ENCODE assay signal across 8 mouse cellular contexts in genomic region chr9:120675371-120676150, GRCm38 (mm10).
DNase-seq lines count a peak whose midpoint lies in the region; ATAC-seq lines count a peak whose summit lies in the region.

No protein-coding gene starts in this region.

- WGBS in heart, embryonic 13.5 days = 2% methylated on average over 18 of the region's 18 CpGs
- WGBS in heart, embryonic 16.5 days = 2% methylated on average over 18 of the region's 18 CpGs
- WGBS in limb, embryonic 15.5 days = 1% methylated on average over 18 of the region's 18 CpGs

- H3K4me1 ChIP-seq in heart, embryonic 13.5 days = peaks cover 21% of the 10 kb centered on the region
- H3K4me1 ChIP-seq in heart, embryonic 16.5 days (ENCODE audit: control insufficient read depth, insufficient read depth, low read length) = peaks cover 12% of the 10 kb centered on the region
- H3K4me1 ChIP-seq in limb, embryonic 15.5 days = peaks cover 26% of the 10 kb centered on the region

- H3K4me2 ChIP-seq in heart, embryonic 13.5 days = peak overlapping the region; percentile 80
- H3K4me2 ChIP-seq in heart, embryonic 16.5 days (ENCODE audit: low read depth, low read length) = peak overlapping the region; percentile 71
- peak overlapping the region; percentile 53 for H3K4me2 ChIP-seq in limb, embryonic 15.5 days

- H3K9ac ChIP-seq in heart, embryonic 13.5 days = peak overlapping the region; percentile 75
- H3K9ac ChIP-seq in heart, embryonic 16.5 days (ENCODE audit: low read length) = peak overlapping the region; percentile 37
- H3K9ac ChIP-seq in limb, embryonic 15.5 days = no peak overlapping the region

- H3K36me3 ChIP-seq in heart, embryonic 13.5 days = no peaks in the 10 kb centered on the region
- no peaks in the 10 kb centered on the region for H3K36me3 ChIP-seq in heart, embryonic 16.5 days (ENCODE audit: control insufficient read depth, insufficient read depth)
- no peaks in the 10 kb centered on the region for H3K36me3 ChIP-seq in limb, embryonic 15.5 days

- H3K27me3 ChIP-seq in heart, embryonic 13.5 days (replicated peaks) = peaks cover 45% of the 10 kb centered on the region
- peaks cover 4% of the 10 kb centered on the region; the same call in 1 of the 2 replicates for H3K27me3 ChIP-seq in heart, embryonic 16.5 days (ENCODE audit: control insufficient read depth, insufficient read depth, low read length)
- H3K27me3 ChIP-seq in limb, embryonic 15.5 days = 0 out of 2 replicates have a peak, but pooled peaks cover 6% of the 10 kb centered on the region

- no peaks in the 10 kb centered on the region for H3K9me3 ChIP-seq in heart, embryonic 13.5 days
- no peaks in the 10 kb centered on the region for H3K9me3 ChIP-seq in heart, embryonic 16.5 days (replicated peaks; ENCODE audit: control insufficient read depth, low read length)
- H3K9me3 ChIP-seq in limb, embryonic 15.5 days = no peaks in the 10 kb centered on the region

- no peak for DNase-seq in heart, postnatal 10 days
- DNase-seq in cerebellum, postnatal 14 days = peak; percentile 29 to 41
- DNase-seq in thymus, postnatal 25 days = peak; percentile 15
- no peak for DNase-seq in layer of hippocampus, adult 18-20 months (ENCODE audit: low spot score in 2 of 2)
- DNase-seq in frontal cortex, postnatal 36 days (ENCODE audit: low spot score in 2 of 2) = no peak

- H3K27ac ChIP-seq in heart, embryonic 13.5 days (replicated peaks) = no peak overlapping the region
- H3K27ac ChIP-seq in heart, embryonic 16.5 days (ENCODE audit: low read length) = no peak overlapping the region
- H3K27ac ChIP-seq in limb, embryonic 15.5 days = peak overlapping the region; percentile 59

- peak overlapping the region; percentile 50 for H3K4me3 ChIP-seq in heart, embryonic 13.5 days
- H3K4me3 ChIP-seq in heart, embryonic 16.5 days (ENCODE audit: low read length) = peak overlapping the region; percentile 46
- H3K4me3 ChIP-seq in limb, embryonic 15.5 days = peak overlapping the region; percentile 26

- no peak for ATAC-seq in heart, embryonic 13.5 days (ENCODE audit: extremely low read depth, insufficient number of reproducible peaks, low FRiP score, low TSS enrichment)
- 0 out of 2 replicates have a peak, but pooled peaks have one; percentile 45 for ATAC-seq in heart, embryonic 16.5 days (replicated peaks; ENCODE audit: extremely low read depth, insufficient read depth, low FRiP score)
- ATAC-seq in limb, embryonic 15.5 days (ENCODE audit: insufficient number of reproducible peaks, low FRiP score, low TSS enrichment, low read depth) = no peak

- intact Hi-C loops in heart, postnatal 10 days (cut with DNase I) = loop anchor here (2.0 kb wide), 1 partner anchor 17 kb away; no protein-coding TSS in a partner anchor

Comparison
In these comparisons a context has a peak if more than half of its experiments do, and no peak if none do; other contexts are left out.
1. DNase-seq: peak in cerebellum, postnatal 14 days (2 of 2) and thymus, postnatal 25 days (single experiment); none in heart, postnatal 10 days (0 of 2), layer of hippocampus, adult 18-20 months (0 of 2) and frontal cortex, postnatal 36 days (0 of 2).
2. Peak in every context shown above with its lines, with median percentiles within 50 percentile points of each other: H3K4me2 ChIP-seq and H3K4me3 ChIP-seq.